Mouse (Mus musculus) lung, postnatal 0 days (tissue): ENCODE measurements at regions not wholly inside any gene's neighbourhood (a gene's known extent, or its start where the extent isn't known, plus 50 kb on each side); places are given as distances from the start of the nearest gene placed in this dataset.

ENCODE experiments used
- CTCF ChIP-seq: IDR thresholded peaks from 2 replicates; pipeline ENCODE4 v1.5.1; 2016; ENCODE audit warnings: antibody characterized with exemption, mild to moderate bottlenecking
- EP300 ChIP-seq: IDR thresholded peaks from 2 replicates; pipeline ENCODE4 v1.6.1; 2016; ENCODE audit warnings: antibody characterized with exemption, mild to moderate bottlenecking, control low read depth

- no peak for TF ChIP-seq CTCF
- TF ChIP-seq EP300 = no peak
These were observed 81.7 kb upstream of the 1700016C15Rik start for GRCm38 (mm10) chr1:177647876-177648275.
